Mouse (Mus musculus) heart, embryonic 13.5 days (tissue): Measurements from ENCODE around the gene Nrsn2. TPM values are rescaled to one million over a fixed set of nuclear protein-coding genes. Genes with fewer than 3 reads are reported as not detected.

ENCODE experiments used
- ATAC-seq: fragments of 200-750 bp; cut with Nextera tagmentation; 2 replicates; pipeline ENCODE4 v1.8.0; 2017; ENCODE audit warnings: moderate TSS enrichment; ENCODE audit not compliant: insufficient number of reproducible peaks, low FRiP score, low TSS enrichment; ENCODE audit errors: extremely low read depth
- H3K27ac ChIP-seq: fragments of 300-500 bp; sonication (generic); replicated peaks from 2 replicates; pipeline ENCODE4 v1.5.1; 2015; ENCODE audit warnings: moderate library complexity, mild to moderate bottlenecking, inconsistent platforms
- H3K27me3 ChIP-seq: fragments of 300-500 bp; sonication (generic); replicated peaks from 2 replicates; pipeline ENCODE4 v1.6.1; 2015; ENCODE audit warnings: mild to moderate bottlenecking, inconsistent platforms
- H3K36me3 ChIP-seq: fragments of 300-500 bp; sonication (generic); 2 replicates; pipeline ENCODE4 v1.6.1; 2015; ENCODE audit warnings: mild to moderate bottlenecking, inconsistent platforms
- H3K4me1 ChIP-seq: fragments of 300-500 bp; sonication (generic); 2 replicates; pipeline ENCODE4 v1.6.1; 2015; ENCODE audit warnings: inconsistent platforms
- H3K4me2 ChIP-seq: fragments of 300-500 bp; sonication (generic); 2 replicates; pipeline ENCODE4 v1.6.1; 2015; ENCODE audit warnings: inconsistent platforms, mild to moderate bottlenecking, moderate library complexity
- H3K4me3 ChIP-seq: fragments of 300-500 bp; sonication (generic); 2 replicates; pipeline ENCODE4 v1.5.1; 2015; ENCODE audit warnings: moderate library complexity, mild to moderate bottlenecking, inconsistent platforms
- H3K9ac ChIP-seq: fragments of 300-500 bp; sonication (generic); 2 replicates; pipeline ENCODE4 v1.6.1; 2015; ENCODE audit warnings: inconsistent platforms, mild to moderate bottlenecking, moderate library complexity
- H3K9me3 ChIP-seq: fragments of 300-500 bp; sonication (generic); 2 replicates; pipeline ENCODE4 v1.6.1; 2016; ENCODE audit warnings: inconsistent platforms
- WGBS: fragments of 180-500 bp; shearing (Covaris S2); methylation state at CpG from one replicate; pipeline ENCODE4 v1.1.7; 2015; ENCODE audit warnings: mixed read lengths; 5-methylcytosine and 5-hydroxymethylcytosine counted together
- polyA plus RNA-seq: library from polyadenylated mRNA; unstranded; fragments of >200 nt; fragmentation: Nextera tagmentation; extraction: Ambion mirVana; gene quantifications from 2 replicates; pipeline ENCODE4 v1.2.1, GENCODE M21; 2015

The Nrsn2 gene
- polyA plus RNA-seq, 1 experiment from 2014 or later, result 3.7 TPM

DNA sequence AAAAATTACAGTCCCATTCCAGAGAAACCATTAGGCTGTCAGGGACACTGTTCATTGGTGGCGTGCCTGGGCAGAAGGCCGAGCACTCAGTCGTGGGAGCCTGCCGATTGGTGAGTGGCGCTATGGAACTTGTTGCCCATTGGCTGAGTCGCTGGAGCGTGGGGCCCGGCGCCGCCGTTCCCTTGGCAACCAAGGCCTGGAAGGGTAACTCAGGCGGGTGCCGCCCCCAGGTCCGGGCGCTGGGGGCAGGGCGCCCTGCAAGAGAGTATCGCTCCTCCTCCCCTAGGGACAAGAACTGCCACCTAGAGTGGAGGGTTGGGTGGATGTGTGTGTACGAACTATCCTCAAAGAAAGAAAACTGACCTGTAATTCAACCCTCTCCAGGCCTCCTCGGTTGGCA lies 29.7 kb upstream of the Nrsn2 start:
- Histone ChIP-seq H3K4me3 (peak overlapping the region; percentile 49), H3K27ac (peak overlapping the region; percentile 76), H3K4me2 (peak overlapping the region; percentile 71), H3K4me1 (peaks cover 34% of the 10 kb centered on the region), H3K27me3 (no peaks in the 10 kb centered on the region), H3K36me3 (no peaks in the 10 kb centered on the region), H3K9me3 (no peaks in the 10 kb centered on the region), H3K9ac (peak overlapping the region; percentile 76)
- WGBS, result under 1% methylated on average over 19 of the region's 19 CpGs
- ATAC-seq, result peak; percentile 95

DNA sequence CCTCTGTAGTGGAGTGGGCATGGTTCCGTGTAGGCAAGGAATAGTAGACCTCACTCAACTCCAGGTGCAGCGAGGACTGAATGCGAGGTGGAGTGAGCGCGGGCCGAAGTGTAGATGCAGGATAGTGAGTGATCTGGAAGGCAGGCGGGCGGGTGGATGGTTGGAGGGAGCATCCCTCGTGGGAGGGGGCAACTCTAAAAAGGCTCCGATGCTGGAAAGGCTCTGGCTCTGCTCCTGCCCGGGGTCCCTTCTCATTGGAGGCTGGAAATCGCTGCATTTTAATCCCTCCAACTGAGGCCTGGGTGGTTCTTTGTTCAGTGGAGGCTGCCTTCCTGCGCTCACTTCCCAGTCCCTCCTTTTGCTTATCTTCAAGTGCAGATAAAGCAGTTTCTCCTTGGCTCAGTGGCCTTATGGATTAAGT lies 22.7 kb upstream of the Nrsn2 start:
- peaks cover 11% of the 10 kb centered on the region for H3K36me3 ChIP-seq
- WGBS, result under 1% methylated on average over 13 of the region's 13 CpGs
- peak overlapping the region; percentile 89 for H3K4me3 ChIP-seq
- H3K27me3 ChIP-seq, result no peaks in the 10 kb centered on the region
- H3K27ac ChIP-seq, result peak overlapping the region; percentile 99
- peak overlapping the region; percentile 84 for H3K9ac ChIP-seq
- H3K9me3 ChIP-seq, result no peaks in the 10 kb centered on the region
- H3K4me2 ChIP-seq, result peak overlapping the region; percentile 90
- H3K4me1 ChIP-seq, result peaks cover 33% of the 10 kb centered on the region
- no peak for ATAC-seq

DNA sequence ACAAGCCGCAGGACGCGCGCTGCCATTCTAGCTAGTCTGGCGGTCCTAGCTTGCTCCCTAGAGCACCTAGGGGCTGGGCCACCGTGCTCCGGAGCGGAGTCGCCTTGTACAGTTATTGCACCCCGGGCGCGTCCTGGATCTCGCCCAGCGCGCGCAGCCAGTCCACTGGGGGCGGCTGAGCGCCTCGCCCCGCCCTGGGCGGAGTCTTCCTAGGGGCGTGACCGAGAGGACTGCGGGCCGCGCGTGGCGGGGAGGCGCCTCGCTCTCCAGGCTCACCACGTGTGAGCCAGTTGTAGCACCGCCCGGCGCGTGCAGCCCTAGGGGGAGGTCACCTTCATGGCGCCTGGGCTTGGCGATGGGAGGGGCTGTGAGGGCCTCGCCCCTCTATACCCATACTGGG lies 22.3 kb upstream of the Nrsn2 start:
- peaks cover 16% of the 10 kb centered on the region for H3K36me3 ChIP-seq
- H3K4me1 ChIP-seq, result peaks cover 37% of the 10 kb centered on the region
- peak overlapping the region; percentile 89 for H3K4me3 ChIP-seq
- peak overlapping the region; percentile 90 for H3K4me2 ChIP-seq
- H3K9ac ChIP-seq, result peak overlapping the region; percentile 97
- H3K27ac ChIP-seq, result peak overlapping the region; percentile 99
- peak; percentile 81 for ATAC-seq
- no peaks in the 10 kb centered on the region for H3K27me3 ChIP-seq
- under 1% methylated on average over 38 of the region's 38 CpGs for WGBS
- no peaks in the 10 kb centered on the region for H3K9me3 ChIP-seq

DNA sequence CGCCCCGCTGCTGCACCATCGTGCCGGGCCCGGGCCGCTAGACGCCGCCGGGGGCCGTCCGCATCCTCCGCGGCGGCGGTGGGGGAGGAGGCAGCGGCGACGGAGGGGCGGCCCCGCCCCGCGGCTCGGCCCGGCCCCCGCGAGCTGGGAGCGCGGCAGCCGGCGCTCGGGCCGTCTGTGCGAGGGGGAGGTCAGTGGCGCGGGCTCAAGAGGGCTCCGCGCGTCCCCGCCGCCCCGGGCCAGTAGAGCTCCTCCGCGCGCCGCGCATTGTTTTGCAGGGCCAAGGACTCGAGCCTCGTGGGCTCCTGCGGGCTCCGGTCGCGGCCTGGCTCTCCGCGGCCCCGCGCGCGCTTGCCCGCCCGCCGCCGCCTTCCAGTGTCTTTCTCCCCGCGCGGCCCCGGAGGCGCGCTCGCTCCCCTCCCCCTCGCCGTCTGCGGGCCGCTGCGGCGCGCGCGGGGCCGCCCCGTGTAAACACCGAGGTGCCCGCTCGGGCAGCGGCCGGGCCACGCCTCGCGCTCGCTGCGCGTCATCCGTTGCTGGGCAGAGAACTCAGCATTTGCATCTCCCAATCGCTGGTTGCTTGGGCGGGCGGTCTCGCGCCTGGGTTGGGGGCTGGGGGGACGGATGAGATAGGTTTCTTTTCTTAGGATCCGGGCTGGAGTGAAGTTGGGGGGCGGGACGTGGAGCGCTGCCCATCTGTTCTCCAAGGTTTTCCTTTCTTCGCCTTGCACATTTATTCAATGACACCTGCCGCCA lies 21.4 kb upstream of the Nrsn2 start, which contains the start of gene Sox12:
Gene Sox12, minus strand, starts transcription at position 384 of the 756 bp plus-strand sequence.
- Histone ChIP-seq H3K27ac (peak within 1 kb of the TSS; percentile 99), H3K9ac (peak within 1 kb of the TSS; percentile 97), H3K4me3 (peak within 1 kb of the TSS; percentile 89), H3K4me1 (peaks cover 45% of the 10 kb centered on the region), H3K9me3 (no peaks in the 10 kb centered on the region), H3K36me3 (peaks cover 19% of the 10 kb centered on the region), H3K4me2 (peak within 1 kb of the TSS; percentile 90), H3K27me3 (no peaks in the 10 kb centered on the region)
- peak; percentile 48 for ATAC-seq
- WGBS, result under 1% methylated on average over 66 of the region's 104 CpGs

- Histone ChIP-seq H3K36me3 (peaks cover 19% of the 10 kb centered on the region), H3K4me3 (peak overlapping the region; percentile 89), H3K9me3 (no peaks in the 10 kb centered on the region), H3K4me1 (peaks cover 45% of the 10 kb centered on the region), H3K9ac (peak overlapping the region; percentile 97), H3K27me3 (no peaks in the 10 kb centered on the region), H3K27ac (peak overlapping the region; percentile 99), H3K4me2 (peak overlapping the region; percentile 90)
- WGBS, result under 1% methylated on average over 64 of the region's 77 CpGs
- no peak for ATAC-seq
Observed at GRCm38 (mm10) chr2:152397004-152397589, 20.7 kb upstream of the Nrsn2 start.

DNA sequence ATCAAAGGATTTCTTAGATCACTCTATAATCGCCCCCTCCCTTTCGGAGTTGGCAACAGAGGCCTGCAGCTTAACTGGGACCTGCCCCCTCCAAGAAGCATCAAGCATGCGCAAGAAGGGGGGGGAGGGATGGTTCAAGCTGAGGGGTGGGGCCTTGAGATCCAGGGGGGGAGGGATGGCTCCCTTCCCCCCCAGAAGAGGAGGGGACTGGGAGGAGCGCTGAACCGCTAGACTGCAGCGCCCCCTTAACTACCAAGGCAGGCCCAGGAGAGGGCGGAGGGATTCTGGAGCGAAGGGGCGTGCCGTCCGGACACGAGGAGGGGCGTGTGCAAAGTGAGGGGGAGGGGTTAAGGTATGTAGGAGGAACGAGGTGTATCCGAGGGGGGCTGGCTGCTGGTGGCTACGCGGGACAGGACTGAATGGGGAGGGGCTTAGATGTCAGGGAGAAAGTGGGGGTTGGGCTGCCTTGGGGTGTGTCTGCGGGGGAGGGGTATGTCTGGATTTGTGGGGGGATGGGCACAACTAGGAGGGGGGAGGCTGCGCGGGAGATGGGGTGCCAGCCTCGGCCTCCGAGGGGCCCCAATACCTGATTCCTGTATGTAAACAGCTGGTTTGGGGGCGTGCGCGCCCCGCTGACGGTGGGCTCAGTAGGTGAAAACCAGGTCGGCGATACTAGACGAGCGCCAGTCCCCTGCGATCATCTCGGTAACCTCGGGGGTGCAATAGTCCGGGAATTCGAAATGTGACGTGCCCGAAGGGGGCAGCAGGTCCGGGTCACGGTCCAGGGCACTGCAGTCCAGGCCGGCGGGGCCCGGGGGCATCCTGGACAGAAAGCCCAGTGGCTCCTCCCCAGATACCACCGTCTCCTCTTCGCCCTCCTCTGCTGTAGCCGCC lies 19.9 kb upstream of the Nrsn2 start:
- no peaks in the 10 kb centered on the region for H3K27me3 ChIP-seq
- peak overlapping the region; percentile 99 for H3K27ac ChIP-seq
- peak overlapping the region; percentile 97 for H3K9ac ChIP-seq
- H3K9me3 ChIP-seq, result no peaks in the 10 kb centered on the region
- H3K36me3 ChIP-seq, result peaks cover 19% of the 10 kb centered on the region
- peak overlapping the region; percentile 90 for H3K4me2 ChIP-seq
- peaks cover 45% of the 10 kb centered on the region for H3K4me1 ChIP-seq
- peak overlapping the region; percentile 89 for H3K4me3 ChIP-seq
- ATAC-seq, result peak; percentile 56
- WGBS, result under 1% methylated on average over 44 of the region's 46 CpGs

GRCm38 (mm10) chr2:152395271-152395920 lies 19.0 kb upstream of the Nrsn2 start:
- no peaks in the 10 kb centered on the region for H3K9me3 ChIP-seq
- peak overlapping the region; percentile 97 for H3K9ac ChIP-seq
- ATAC-seq, result no peak
- H3K27me3 ChIP-seq, result no peaks in the 10 kb centered on the region
- peaks cover 45% of the 10 kb centered on the region for H3K4me1 ChIP-seq
- peak overlapping the region; percentile 90 for H3K4me2 ChIP-seq
- WGBS, result 11% methylated on average over 13 of the region's 13 CpGs
- peaks cover 19% of the 10 kb centered on the region for H3K36me3 ChIP-seq
- H3K4me3 ChIP-seq, result peak overlapping the region; percentile 89
- H3K27ac ChIP-seq, result peak overlapping the region; percentile 99

DNA sequence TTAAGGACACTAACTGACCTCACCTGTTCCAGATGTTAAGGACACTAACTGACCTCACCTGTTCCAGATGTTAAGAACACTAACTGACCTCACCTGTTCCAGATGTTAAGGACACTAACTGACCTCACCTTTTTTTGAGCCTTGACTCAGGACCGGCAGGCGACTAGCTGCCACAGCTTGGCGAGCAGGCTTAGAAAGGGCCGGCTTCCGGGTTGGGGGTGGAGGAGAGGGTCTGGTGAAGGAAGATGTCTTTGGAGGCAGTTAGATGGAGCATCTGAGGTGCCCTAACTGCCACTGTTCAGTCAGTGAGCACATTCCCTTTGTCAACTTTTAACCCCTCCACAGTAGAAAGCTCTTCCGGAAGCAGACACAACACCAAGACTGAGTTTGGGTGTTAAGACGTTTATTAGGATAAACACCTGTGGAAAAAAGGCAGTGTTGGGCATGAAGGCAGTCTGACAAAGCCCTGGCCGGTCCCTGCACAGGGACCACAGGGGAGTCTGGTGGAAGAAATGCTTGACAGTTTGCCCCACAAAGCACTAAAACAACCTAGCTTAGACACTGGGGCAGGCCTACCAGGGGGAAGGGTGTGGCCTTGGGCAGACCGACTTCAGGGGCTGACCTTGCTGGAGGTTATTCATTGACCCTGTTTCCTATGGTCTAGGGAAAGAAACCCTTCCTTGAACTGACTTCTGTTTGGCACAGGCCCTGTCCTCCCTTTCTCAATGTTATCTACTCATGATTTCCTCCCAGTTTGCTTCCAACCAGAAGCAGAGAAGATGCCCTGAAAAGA lies 17.0 kb upstream of the Nrsn2 start:
- Histone ChIP-seq H3K9ac (peak overlapping the region; percentile 97), H3K27ac (peak overlapping the region; percentile 62), H3K27me3 (no peaks in the 10 kb centered on the region), H3K36me3 (peaks cover 19% of the 10 kb centered on the region), H3K4me2 (peak overlapping the region; percentile 90), H3K4me1 (peaks cover 31% of the 10 kb centered on the region), H3K9me3 (no peaks in the 10 kb centered on the region), H3K4me3 (peak overlapping the region; percentile 89; the same call in 1 of the 2 replicates)
- ATAC-seq, result no peak
- 46% methylated on average over 9 of the region's 9 CpGs for WGBS

- 20% methylated on average over 3 of the region's 3 CpGs for WGBS
- H3K4me1 ChIP-seq, result peaks cover 31% of the 10 kb centered on the region
Observed at GRCm38 (mm10) chr2:152392786-152393185, 16.3 kb upstream of the Nrsn2 start.

GRCm38 (mm10) chr2:152384191-152384590 lies 7.8 kb upstream of the Nrsn2 start:
- H3K27me3 ChIP-seq, result no peaks in the 10 kb centered on the region
- no peaks in the 10 kb centered on the region for H3K4me1 ChIP-seq
- WGBS, result 72% methylated on average over 4 of the region's 4 CpGs
- no peak for ATAC-seq
- no peak overlapping the region for H3K9ac ChIP-seq
- H3K4me3 ChIP-seq, result no peak overlapping the region
- H3K27ac ChIP-seq, result no peak overlapping the region
- H3K9me3 ChIP-seq, result no peaks in the 10 kb centered on the region
- no peaks in the 10 kb centered on the region for H3K36me3 ChIP-seq
- no peak overlapping the region for H3K4me2 ChIP-seq

More at GRCm38 (mm10) chr2:152392786-152393185, 16.3 kb upstream of the Nrsn2 start:
- Histone ChIP-seq H3K9me3 (no peaks in the 10 kb centered on the region), H3K9ac (no peak overlapping the region), H3K4me2 (no peak overlapping the region), H3K36me3 (peaks cover 19% of the 10 kb centered on the region), H3K27ac (no peak overlapping the region), H3K27me3 (no peaks in the 10 kb centered on the region), H3K4me3 (no peak overlapping the region)
- ATAC-seq, result no peak
